Mouse (Mus musculus): ENCODE results near the gene Epn3. TPM values are rescaled to one million over a fixed set of nuclear protein-coding genes. Genes with fewer than 3 reads are reported as not detected.
A peak's percentile ranks its signal among the peaks of the same experiment; 100 is the strongest.

Gene Epn3
- polyA plus RNA-seq, 1 experiment from 2014 or later = 34.5 TPM

DNA sequence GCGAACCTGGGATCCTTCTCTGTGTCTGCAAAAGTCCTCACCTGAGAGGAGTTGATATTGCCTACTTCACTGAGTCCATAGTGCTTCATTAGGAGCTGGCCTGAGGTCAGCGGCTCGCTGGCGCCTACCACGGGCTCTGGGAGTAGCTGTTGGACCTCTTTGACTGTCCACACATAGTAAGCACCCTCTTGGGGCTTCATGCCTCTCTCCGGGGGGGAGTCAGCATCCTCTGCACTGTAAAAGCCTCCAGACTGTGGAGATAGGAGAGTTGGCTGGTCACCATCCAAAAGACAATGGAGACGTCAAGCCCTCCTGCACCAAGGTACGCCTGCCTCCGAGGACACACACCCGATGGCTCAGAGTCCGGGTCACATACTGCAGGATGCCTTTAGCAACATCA lies 17.0 kb downstream of the Epn3 start:
- ATAC-seq (no peak), DNase-seq (ENCODE audit: low spot score) (no peak)
- Histone ChIP-seq H3K4me2 (replicated peaks; ENCODE audit: low read depth, low read length) (no peak overlapping the region), H3K27ac (ENCODE audit: low read length) (no peak overlapping the region), H3K4me1 (ENCODE audit: insufficient read depth, low read depth, low read length) (no peaks in the 10 kb centered on the region), H3K36me3 (ENCODE audit: insufficient read depth, low read length) (no peaks in the 10 kb centered on the region), H3K9me3 (ENCODE audit: low read length) (no peaks in the 10 kb centered on the region), H3K4me3 (ENCODE audit: low read depth, low read length) (no peak overlapping the region), H3K27me3 (replicated peaks; ENCODE audit: insufficient read depth, low read length) (0 out of 2 replicates have a peak, but pooled peaks cover 3% of the 10 kb centered on the region), H3K9ac (replicated peaks; ENCODE audit: low read depth) (no peak overlapping the region)
- WGBS = 85% methylated on average over 11 of the region's 11 CpGs
- no peak for TF ChIP-seq EP300 (IDR thresholded peaks at IDR 0.05)
- no peak for TF ChIP-seq CTCF (IDR thresholded peaks at IDR 0.05)

- H3K27me3 ChIP-seq (replicated peaks; ENCODE audit: insufficient read depth, low read length) = 0 out of 2 replicates have a peak, but pooled peaks cover 3% of the 10 kb centered on the region
- H3K4me2 ChIP-seq (replicated peaks; ENCODE audit: low read depth, low read length) = no peak overlapping the region
- 86% methylated on average over 7 of the region's 7 CpGs for WGBS
- DNase-seq (ENCODE audit: low spot score) (no peak), ATAC-seq (no peak)
- H3K9me3 ChIP-seq (ENCODE audit: low read length) = no peaks in the 10 kb centered on the region
- no peak overlapping the region for H3K9ac ChIP-seq (replicated peaks; ENCODE audit: low read depth)
- no peaks in the 10 kb centered on the region for H3K4me1 ChIP-seq (ENCODE audit: insufficient read depth, low read depth, low read length)
- H3K27ac ChIP-seq (ENCODE audit: low read length) = no peak overlapping the region
- H3K4me3 ChIP-seq (ENCODE audit: low read depth, low read length) = no peak overlapping the region
- H3K36me3 ChIP-seq (ENCODE audit: insufficient read depth, low read length) = no peaks in the 10 kb centered on the region
- TF ChIP-seq EP300 (IDR thresholded peaks at IDR 0.05) (no peak), CTCF (IDR thresholded peaks at IDR 0.05) (no peak)
These were observed 17.8 kb downstream of the Epn3 start for GRCm38 (mm10) chr11:94481963-94482362.

DNA sequence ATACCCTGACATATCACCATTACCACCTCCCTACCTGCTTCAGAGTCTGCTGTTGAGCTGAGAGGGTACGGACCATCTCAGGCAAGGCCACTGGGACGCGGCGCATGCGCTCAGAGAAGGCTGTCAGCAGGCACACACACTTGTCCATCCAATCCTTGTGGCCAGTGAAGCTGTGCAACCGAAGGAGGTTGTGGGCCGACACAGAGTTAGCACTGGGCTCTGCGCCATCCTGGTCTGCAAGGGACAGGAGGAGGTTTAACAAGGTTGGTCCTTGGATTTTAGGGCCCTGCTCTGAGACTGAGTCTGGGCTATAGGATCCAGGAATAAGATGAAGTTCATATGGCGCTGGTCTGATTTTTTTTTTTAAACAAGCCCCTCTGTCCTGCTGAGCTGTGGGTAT lies 19.4 kb downstream of the Epn3 start:
- H3K9ac ChIP-seq (replicated peaks; ENCODE audit: low read depth) = no peak overlapping the region
- no peaks in the 10 kb centered on the region for H3K4me1 ChIP-seq (ENCODE audit: insufficient read depth, low read depth, low read length)

GRCm38 (mm10) chr11:94477651-94478050 lies 22.1 kb downstream of the Epn3 start:
- no peaks in the 10 kb centered on the region for H3K9me3 ChIP-seq (ENCODE audit: low read length)
- no peak overlapping the region for H3K4me2 ChIP-seq (replicated peaks; ENCODE audit: low read depth, low read length)
- H3K27me3 ChIP-seq (replicated peaks; ENCODE audit: insufficient read depth, low read length) = peaks cover 16% of the 10 kb centered on the region
- H3K4me3 ChIP-seq (ENCODE audit: low read depth, low read length) = no peak overlapping the region
- no peak overlapping the region for H3K27ac ChIP-seq (ENCODE audit: low read length)
- no peak for ATAC-seq
- no peak for DNase-seq (ENCODE audit: low spot score)
- peaks cover 12% of the 10 kb centered on the region for H3K4me1 ChIP-seq (ENCODE audit: insufficient read depth, low read depth, low read length)
- no peaks in the 10 kb centered on the region for H3K36me3 ChIP-seq (ENCODE audit: insufficient read depth, low read length)
- TF ChIP-seq CTCF (IDR thresholded peaks at IDR 0.05) (no peak), EP300 (IDR thresholded peaks at IDR 0.05) (no peak)
- 71% methylated on average over 6 of the region's 6 CpGs for WGBS
- no peak overlapping the region for H3K9ac ChIP-seq (replicated peaks; ENCODE audit: low read depth)

More for the DNA sequence above, 19.4 kb downstream of the Epn3 start:
- Histone ChIP-seq H3K4me3 (ENCODE audit: low read depth, low read length) (no peak overlapping the region), H3K36me3 (ENCODE audit: insufficient read depth, low read length) (no peaks in the 10 kb centered on the region), H3K4me2 (replicated peaks; ENCODE audit: low read depth, low read length) (no peak overlapping the region), H3K27ac (ENCODE audit: low read length) (no peak overlapping the region), H3K9me3 (ENCODE audit: low read length) (no peaks in the 10 kb centered on the region), H3K27me3 (replicated peaks; ENCODE audit: insufficient read depth, low read length) (0 out of 2 replicates have a peak, but pooled peaks cover 6% of the 10 kb centered on the region)
- DNase-seq (ENCODE audit: low spot score) = no peak
- no peak for ATAC-seq
- 88% methylated on average over 9 of the region's 9 CpGs for WGBS
- TF ChIP-seq CTCF (IDR thresholded peaks at IDR 0.05) = no peak
- no peak for TF ChIP-seq EP300 (IDR thresholded peaks at IDR 0.05)

- H3K4me1 ChIP-seq (ENCODE audit: insufficient read depth, low read depth, low read length) = peaks cover 12% of the 10 kb centered on the region
- H3K27ac ChIP-seq (ENCODE audit: low read length) = no peak overlapping the region
- H3K9me3 ChIP-seq (ENCODE audit: low read length) = no peaks in the 10 kb centered on the region
- DNase-seq (ENCODE audit: low spot score) (no peak), ATAC-seq (no peak)
- H3K27me3 ChIP-seq (replicated peaks; ENCODE audit: insufficient read depth, low read length) = peaks cover 20% of the 10 kb centered on the region
- H3K36me3 ChIP-seq (ENCODE audit: insufficient read depth, low read length) = no peaks in the 10 kb centered on the region
- TF ChIP-seq EP300 (IDR thresholded peaks at IDR 0.05) (no peak), CTCF (IDR thresholded peaks at IDR 0.05) (no peak)
- H3K4me2 ChIP-seq (replicated peaks; ENCODE audit: low read depth, low read length) = no peak overlapping the region
- H3K4me3 ChIP-seq (ENCODE audit: low read depth, low read length) = no peak overlapping the region
- no peak overlapping the region for H3K9ac ChIP-seq (replicated peaks; ENCODE audit: low read depth)
- WGBS = 19% methylated on average over 11 of the region's 11 CpGs
These were observed 24.1 kb downstream of the Epn3 start for GRCm38 (mm10) chr11:94475722-94476121.

GRCm38 (mm10) chr11:94474544-94474910 lies 25.2 kb downstream of the Epn3 start:
- no peak for ATAC-seq

More at GRCm38 (mm10) chr11:94474544-94474910, 25.2 kb downstream of the Epn3 start:
- no peak for DNase-seq (ENCODE audit: low spot score)
- no peak overlapping the region for H3K9ac ChIP-seq (replicated peaks; ENCODE audit: low read depth)
- no peak overlapping the region for H3K27ac ChIP-seq (ENCODE audit: low read length)
- peaks cover 12% of the 10 kb centered on the region for H3K4me1 ChIP-seq (ENCODE audit: insufficient read depth, low read depth, low read length)
- TF ChIP-seq EP300 (IDR thresholded peaks at IDR 0.05) (no peak), CTCF (IDR thresholded peaks at IDR 0.05) (no peak)
- peak overlapping the region; percentile 85 for H3K4me2 ChIP-seq (replicated peaks; ENCODE audit: low read depth, low read length)
- H3K36me3 ChIP-seq (ENCODE audit: insufficient read depth, low read length) = no peaks in the 10 kb centered on the region
- peaks cover 20% of the 10 kb centered on the region for H3K27me3 ChIP-seq (replicated peaks; ENCODE audit: insufficient read depth, low read length)
- no peaks in the 10 kb centered on the region for H3K9me3 ChIP-seq (ENCODE audit: low read length)
- 4% methylated on average over 11 of the region's 11 CpGs for WGBS
- peak overlapping the region; percentile 53 for H3K4me3 ChIP-seq (ENCODE audit: low read depth, low read length)

All from lung, postnatal 0 days (tissue).